Mouse (Mus musculus): ENCODE measurements at regions not wholly inside any gene's neighbourhood (a gene's known extent, or its start where the extent isn't known, plus 50 kb on each side); places are given as distances from the start of the nearest gene placed in this dataset.

- Histone ChIP-seq H3K36me3 (ENCODE audit: control insufficient read depth, insufficient read depth, low read length) (no peaks in the 10 kb centered on the region), H3K27ac (ENCODE audit: control insufficient read depth, insufficient read depth, low read depth, low read length) (no peak overlapping the region), H3K27me3 (ENCODE audit: control insufficient read depth, insufficient read depth, low read length) (no peaks in the 10 kb centered on the region), H3K4me1 (ENCODE audit: control insufficient read depth, insufficient read depth, low read length) (no peaks in the 10 kb centered on the region), H3K4me3 (ENCODE audit: control insufficient read depth, low read depth, low read length) (no peak overlapping the region)
- no peak for TF ChIP-seq CTCF (IDR thresholded peaks at IDR 0.05; ENCODE audit: control insufficient read depth, insufficient read depth, insufficient replicate concordance, low read depth, low read length)
These were observed 385.2 kb upstream of the Nrp1 start for GRCm38 (mm10) chr8:127973194-127973593.

- no peak for TF ChIP-seq CTCF (IDR thresholded peaks at IDR 0.05; ENCODE audit: control insufficient read depth, insufficient read depth, insufficient replicate concordance, low read depth, low read length)
- no peak for TF ChIP-seq POLR2A (IDR thresholded peaks at IDR 0.05; ENCODE audit: control insufficient read depth, low read depth, low read length)
- Histone ChIP-seq H3K27me3 (ENCODE audit: control insufficient read depth, insufficient read depth, low read length) (no peaks in the 10 kb centered on the region), H3K4me1 (ENCODE audit: control insufficient read depth, insufficient read depth, low read length) (no peaks in the 10 kb centered on the region), H3K27ac (ENCODE audit: control insufficient read depth, insufficient read depth, low read depth, low read length) (no peak overlapping the region), H3K36me3 (ENCODE audit: control insufficient read depth, insufficient read depth, low read length) (no peaks in the 10 kb centered on the region), H3K4me3 (ENCODE audit: control insufficient read depth, low read depth, low read length) (no peak overlapping the region)
These were observed 380.7 kb upstream of the Nrp1 start for GRCm38 (mm10) chr8:127977746-127978145.

- Histone ChIP-seq H3K4me1 (ENCODE audit: control insufficient read depth, insufficient read depth, low read length) (peaks cover 3% of the 10 kb centered on the region; the same call in 1 of the 2 replicates), H3K36me3 (ENCODE audit: control insufficient read depth, insufficient read depth, low read length) (no peaks in the 10 kb centered on the region), H3K27me3 (ENCODE audit: control insufficient read depth, insufficient read depth, low read length) (no peaks in the 10 kb centered on the region), H3K27ac (ENCODE audit: control insufficient read depth, insufficient read depth, low read depth, low read length) (no peak overlapping the region), H3K4me3 (ENCODE audit: control insufficient read depth, low read depth, low read length) (no peak overlapping the region)
- TF ChIP-seq CTCF (IDR thresholded peaks at IDR 0.05; ENCODE audit: control insufficient read depth, insufficient read depth, insufficient replicate concordance, low read depth, low read length) (no peak), POLR2A (IDR thresholded peaks at IDR 0.05; ENCODE audit: control insufficient read depth, low read depth, low read length) (no peak)
These were observed 379.0 kb upstream of the Nrp1 start for GRCm38 (mm10) chr8:127979180-127980030.

GRCm38 (mm10) chr8:127982165-127982564 is 376.2 kb upstream of the Nrp1 start:
- Histone ChIP-seq H3K36me3 (ENCODE audit: control insufficient read depth, insufficient read depth, low read length) (no peaks in the 10 kb centered on the region), H3K27ac (ENCODE audit: control insufficient read depth, insufficient read depth, low read depth, low read length) (no peak overlapping the region), H3K27me3 (ENCODE audit: control insufficient read depth, insufficient read depth, low read length) (no peaks in the 10 kb centered on the region), H3K4me3 (ENCODE audit: control insufficient read depth, low read depth, low read length) (no peak overlapping the region), H3K4me1 (ENCODE audit: control insufficient read depth, insufficient read depth, low read length) (peaks cover 3% of the 10 kb centered on the region; the same call in 1 of the 2 replicates)
- TF ChIP-seq CTCF (IDR thresholded peaks at IDR 0.05; ENCODE audit: control insufficient read depth, insufficient read depth, insufficient replicate concordance, low read depth, low read length), result no peak
- no peak for TF ChIP-seq POLR2A (IDR thresholded peaks at IDR 0.05; ENCODE audit: control insufficient read depth, low read depth, low read length)

- H3K27me3 ChIP-seq (ENCODE audit: control insufficient read depth, insufficient read depth, low read length), result no peaks in the 10 kb centered on the region
- no peaks in the 10 kb centered on the region for H3K36me3 ChIP-seq (ENCODE audit: control insufficient read depth, insufficient read depth, low read length)
- H3K4me3 ChIP-seq (ENCODE audit: control insufficient read depth, low read depth, low read length), result no peak overlapping the region
- H3K4me1 ChIP-seq (ENCODE audit: control insufficient read depth, insufficient read depth, low read length), result peaks cover 3% of the 10 kb centered on the region; the same call in 1 of the 2 replicates
- H3K27ac ChIP-seq (ENCODE audit: control insufficient read depth, insufficient read depth, low read depth, low read length), result no peak overlapping the region
- TF ChIP-seq CTCF (IDR thresholded peaks at IDR 0.05; ENCODE audit: control insufficient read depth, insufficient read depth, insufficient replicate concordance, low read depth, low read length), result no peak
- TF ChIP-seq POLR2A (IDR thresholded peaks at IDR 0.05; ENCODE audit: control insufficient read depth, low read depth, low read length), result no peak
These were observed 372.8 kb upstream of the Nrp1 start for GRCm38 (mm10) chr8:127985616-127986015.

GRCm38 (mm10) chr8:127988887-127989286 is 369.5 kb upstream of the Nrp1 start:
- no peak overlapping the region for H3K27ac ChIP-seq (ENCODE audit: control insufficient read depth, insufficient read depth, low read depth, low read length)
- no peaks in the 10 kb centered on the region for H3K36me3 ChIP-seq (ENCODE audit: control insufficient read depth, insufficient read depth, low read length)
- no peaks in the 10 kb centered on the region for H3K4me1 ChIP-seq (ENCODE audit: control insufficient read depth, insufficient read depth, low read length)
- TF ChIP-seq POLR2A (IDR thresholded peaks at IDR 0.05; ENCODE audit: control insufficient read depth, low read depth, low read length) (no peak), CTCF (IDR thresholded peaks at IDR 0.05; ENCODE audit: control insufficient read depth, insufficient read depth, insufficient replicate concordance, low read depth, low read length) (no peak)
- H3K4me3 ChIP-seq (ENCODE audit: control insufficient read depth, low read depth, low read length), result no peak overlapping the region
- no peaks in the 10 kb centered on the region for H3K27me3 ChIP-seq (ENCODE audit: control insufficient read depth, insufficient read depth, low read length)

GRCm38 (mm10) chr8:127994898-127995297 is 363.5 kb upstream of the Nrp1 start:
- Histone ChIP-seq H3K4me3 (ENCODE audit: control insufficient read depth, low read depth, low read length) (no peak overlapping the region), H3K4me1 (ENCODE audit: control insufficient read depth, insufficient read depth, low read length) (no peaks in the 10 kb centered on the region), H3K27me3 (ENCODE audit: control insufficient read depth, insufficient read depth, low read length) (no peaks in the 10 kb centered on the region), H3K36me3 (ENCODE audit: control insufficient read depth, insufficient read depth, low read length) (no peaks in the 10 kb centered on the region), H3K27ac (ENCODE audit: control insufficient read depth, insufficient read depth, low read depth, low read length) (no peak overlapping the region)
- no peak for TF ChIP-seq POLR2A (IDR thresholded peaks at IDR 0.05; ENCODE audit: control insufficient read depth, low read depth, low read length)
- no peak for TF ChIP-seq CTCF (IDR thresholded peaks at IDR 0.05; ENCODE audit: control insufficient read depth, insufficient read depth, insufficient replicate concordance, low read depth, low read length)

Measured in testis, adult 2 months (tissue).